Comparison of ENCODE assay signal across 10 mouse cellular contexts in the genomic region with DNA sequence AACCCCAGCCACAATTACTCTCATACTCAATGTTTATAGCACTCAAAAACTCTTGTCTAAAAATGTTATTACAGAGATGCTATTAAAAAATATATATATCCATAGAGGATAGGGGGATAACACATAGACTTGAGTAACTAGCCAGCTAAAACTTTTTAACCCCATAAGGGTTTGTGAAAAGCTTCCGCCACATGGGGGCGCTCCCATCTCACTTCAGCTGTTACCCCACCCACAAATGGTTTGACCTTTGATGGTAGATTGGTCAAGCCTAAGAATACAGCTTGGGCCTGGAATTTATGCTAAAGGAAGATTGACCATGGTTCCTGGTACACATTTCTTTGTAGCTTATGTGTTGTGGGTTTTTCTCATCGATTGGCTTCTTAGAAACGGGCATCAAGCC. TPM values are rescaled to one million over a fixed set of nuclear protein-coding genes. Genes with fewer than 3 reads are reported as not detected.
DNase-seq lines count a peak whose midpoint lies in the region; ATAC-seq lines count a peak whose summit lies in the region.
"Had no signal": no experiment of that assay in that cellular context is flagged by ENCODE, and none has a peak within 500 bp of the region (broad histone marks: within the 10 kb centered on the region; RNA-seq: fewer than 3 reads in every experiment).

No protein-coding gene starts in this region.

- H3K4me3 ChIP-seq in hindbrain, embryonic 11.5 days (ENCODE audit: low read depth, low read length) = no peak overlapping the region
- no peak overlapping the region for H3K4me3 ChIP-seq in hindbrain, embryonic 12.5 days
- H3K4me3 ChIP-seq: heart, embryonic 13.5 days; limb, embryonic 15.5 days had no signal

- no peaks in the 10 kb centered on the region for H3K9me3 ChIP-seq in hindbrain, embryonic 11.5 days (ENCODE audit: control insufficient read depth, low read length)
- no peaks in the 10 kb centered on the region for H3K9me3 ChIP-seq in hindbrain, embryonic 12.5 days (replicated peaks)
- H3K9me3 ChIP-seq: heart, embryonic 13.5 days; limb, embryonic 15.5 days had no signal

- no peaks in the 10 kb centered on the region for H3K36me3 ChIP-seq in hindbrain, embryonic 11.5 days (ENCODE audit: control insufficient read depth, insufficient read depth, low read length)
- H3K36me3 ChIP-seq in hindbrain, embryonic 12.5 days = no peaks in the 10 kb centered on the region
- H3K36me3 ChIP-seq: heart, embryonic 13.5 days; limb, embryonic 15.5 days had no signal

- no peak overlapping the region for H3K4me2 ChIP-seq in hindbrain, embryonic 11.5 days (replicated peaks; ENCODE audit: low read depth, low read length)
- no peak overlapping the region for H3K4me2 ChIP-seq in hindbrain, embryonic 12.5 days (replicated peaks)
- H3K4me2 ChIP-seq: heart, embryonic 13.5 days; limb, embryonic 15.5 days had no signal

- H3K4me1 ChIP-seq in hindbrain, embryonic 11.5 days (replicated peaks; ENCODE audit: control insufficient read depth, insufficient read depth, low read length) = no peaks in the 10 kb centered on the region
- H3K4me1 ChIP-seq in hindbrain, embryonic 12.5 days = no peaks in the 10 kb centered on the region
- H3K4me1 ChIP-seq: heart, embryonic 13.5 days; limb, embryonic 15.5 days had no signal

- no peak overlapping the region for H3K27ac ChIP-seq in hindbrain, embryonic 11.5 days (ENCODE audit: low read depth, low read length)
- H3K27ac ChIP-seq in hindbrain, embryonic 12.5 days = no peak overlapping the region
- H3K27ac ChIP-seq: heart, embryonic 13.5 days; limb, embryonic 15.5 days had no signal

- intact Hi-C loops in left cerebral cortex, postnatal 4 days (cut with DNase I) = no loop called here

- DNase-seq in hindbrain, embryonic 11.5 days (ENCODE audit: low spot score) = peak; percentile 34
- DNase-seq in thymus, postnatal 14 days = peak; percentile 3
- DNase-seq in thymus, postnatal 10 days (ENCODE audit: low spot score in 2 of 2) = no peak
- DNase-seq in c-Kit-positive CD71-negative TER-119-negative erythroid progenitor cells, embryonic 14.5 days (ENCODE audit: low read depth) = peak; percentile 8
- peak; percentile 24 for DNase-seq in left cerebral cortex, postnatal 4 days
- DNase-seq in heart, adult 11 months = no peak

- no peaks in the 10 kb centered on the region for H3K27me3 ChIP-seq in hindbrain, embryonic 11.5 days (ENCODE audit: control insufficient read depth, insufficient read depth, low read length)
- H3K27me3 ChIP-seq in hindbrain, embryonic 12.5 days = no peaks in the 10 kb centered on the region
- H3K27me3 ChIP-seq: heart, embryonic 13.5 days; limb, embryonic 15.5 days had no signal

- ATAC-seq in hindbrain, embryonic 11.5 days (ENCODE audit: low FRiP score) = no peak
- ATAC-seq in hindbrain, embryonic 12.5 days (ENCODE audit: low FRiP score) = no peak
- ATAC-seq in monocyte, adult 5-6 weeks (replicated peaks; ENCODE audit: insufficient number of reproducible peaks, low FRiP score, low TSS enrichment, poor library complexity, severe bottlenecking) = no peak

- 45% methylated on average over 4 of the region's 4 CpGs for WGBS in hindbrain, embryonic 11.5 days
- WGBS in hindbrain, embryonic 12.5 days = 48% methylated on average over 4 of the region's 4 CpGs

- H3K9ac ChIP-seq in hindbrain, embryonic 11.5 days (ENCODE audit: low read depth, low read length) = no peak overlapping the region
- no peak overlapping the region for H3K9ac ChIP-seq in hindbrain, embryonic 12.5 days
- H3K9ac ChIP-seq: heart, embryonic 13.5 days; limb, embryonic 15.5 days had no signal

RNA-seq across cellular contexts. Expression of a gene that starts 42.1 kb away (rescaled TPM):
- 8.4 and 9.2 TPM in 2 replicates for polyA plus RNA-seq in hindbrain, embryonic 11.5 days (2014; fragmentation: Nextera tagmentation; extraction: Ambion mirVana)
- 11.4 and 13.4 TPM in 2 replicates for polyA plus RNA-seq in hindbrain, embryonic 12.5 days (2016; fragmentation: Nextera tagmentation; extraction: Ambion mirVana)
- total RNA-seq in left cerebral cortex, postnatal 4 days (2021) = 100 to 1,000 TPM; 130 to 142 TPM
- 0.19 to 0.53 TPM in 2 of 3 replicates, not detected in the other for total RNA-seq in monocyte, adult 5-6 weeks (2017)

Comparison
In these comparisons a context has a peak if more than half of its experiments do, and no peak if none do; other contexts are left out.
1. DNase-seq: peak in hindbrain, embryonic 11.5 days (single experiment), thymus, postnatal 14 days (single experiment), c-Kit-positive CD71-negative TER-119-negative erythroid progenitor cells, embryonic 14.5 days (single experiment) and left cerebral cortex, postnatal 4 days (single experiment); none in thymus, postnatal 10 days (0 of 2) and heart, adult 11 months (single experiment).
2. RNA of a gene that starts 42.1 kb away (total RNA-seq): 130 to 142 TPM in left cerebral cortex, postnatal 4 days; 0.19 to 0.53 TPM in monocyte, adult 5-6 weeks; every median in the first group is over 10 times any median in the second.